Mouse (Mus musculus) embryonic facial prominence, embryonic 11.5 days (tissue): ENCODE data around the gene Ttc38. TPM values are rescaled to one million over a fixed set of nuclear protein-coding genes. Genes with fewer than 3 reads are reported as not detected.

Source experiments
- ATAC-seq: fragments of 200-750 bp; cut with Nextera tagmentation; replicated peaks from 2 replicates; pipeline ENCODE4 v1.8.0; 2017; ENCODE audit warnings: low read depth; ENCODE audit not compliant: insufficient number of reproducible peaks, low FRiP score, low TSS enrichment
- DNase-seq: peaks from one replicate; pipeline ENCODE4 v3.0.0-alpha.2; 2015; ENCODE audit warnings: low spot score
- H3K27ac ChIP-seq: fragments of 300-500 bp; sonication (generic); replicated peaks from 2 replicates; pipeline ENCODE4 v1.5.1; 2014; ENCODE audit warnings: mild to moderate bottlenecking, low read depth, low read length, control low read depth
- H3K27me3 ChIP-seq: fragments of 300-500 bp; sonication (generic); 2 replicates; pipeline ENCODE4 v1.6.1; 2014; ENCODE audit warnings: mild to moderate bottlenecking, low read length, moderate library complexity, mixed read lengths; ENCODE audit not compliant: control insufficient read depth, insufficient read depth
- H3K36me3 ChIP-seq: fragments of 300-500 bp; sonication (generic); replicated peaks from 2 replicates; pipeline ENCODE4 v1.6.1; 2014; ENCODE audit warnings: low read depth, mild to moderate bottlenecking, low read length, moderate library complexity, mixed read lengths; ENCODE audit not compliant: control insufficient read depth, insufficient read depth
- H3K4me1 ChIP-seq: fragments of 300-500 bp; sonication (generic); 2 replicates; pipeline ENCODE4 v1.6.1; 2014; ENCODE audit warnings: low read length, mixed read lengths; ENCODE audit not compliant: control insufficient read depth, insufficient read depth
- H3K4me2 ChIP-seq: fragments of 300-500 bp; sonication (generic); 2 replicates; pipeline ENCODE4 v1.6.1; 2014; ENCODE audit warnings: low read depth, mild to moderate bottlenecking, control low read depth, low read length, moderate library complexity
- H3K4me3 ChIP-seq: fragments of 300-500 bp; sonication (generic); 2 replicates; pipeline ENCODE4 v1.5.1; 2014; ENCODE audit warnings: low read depth, low read length, control low read depth
- H3K9ac ChIP-seq: fragments of 300-500 bp; sonication (generic); replicated peaks from 2 replicates; pipeline ENCODE4 v1.6.1; 2014; ENCODE audit warnings: mild to moderate bottlenecking, control low read depth, low read length
- H3K9me3 ChIP-seq: fragments of 300-500 bp; sonication (generic); replicated peaks from 2 replicates; pipeline ENCODE4 v1.6.1; 2016; ENCODE audit warnings: mild to moderate bottlenecking, low read length, inconsistent platforms, mixed read lengths; ENCODE audit not compliant: control insufficient read depth
- WGBS: fragments of 180-500 bp; shearing (Covaris S2); extraction: QIAGEN DNeasy Blood & Tissue Kit; methylation state at CpG from one replicate; pipeline ENCODE4 v1.1.7; 2014; 5-methylcytosine and 5-hydroxymethylcytosine counted together
- polyA plus RNA-seq: library from polyadenylated mRNA; unstranded; fragments of >200 nt; fragmentation: Nextera tagmentation; extraction: Ambion mirVana; gene quantifications from 2 replicates; pipeline ENCODE4 v1.2.1, GENCODE M21; 2014

Gene Ttc38
- polyA plus RNA-seq: 3.2 and 3.8 TPM in 2 replicates

DNA sequence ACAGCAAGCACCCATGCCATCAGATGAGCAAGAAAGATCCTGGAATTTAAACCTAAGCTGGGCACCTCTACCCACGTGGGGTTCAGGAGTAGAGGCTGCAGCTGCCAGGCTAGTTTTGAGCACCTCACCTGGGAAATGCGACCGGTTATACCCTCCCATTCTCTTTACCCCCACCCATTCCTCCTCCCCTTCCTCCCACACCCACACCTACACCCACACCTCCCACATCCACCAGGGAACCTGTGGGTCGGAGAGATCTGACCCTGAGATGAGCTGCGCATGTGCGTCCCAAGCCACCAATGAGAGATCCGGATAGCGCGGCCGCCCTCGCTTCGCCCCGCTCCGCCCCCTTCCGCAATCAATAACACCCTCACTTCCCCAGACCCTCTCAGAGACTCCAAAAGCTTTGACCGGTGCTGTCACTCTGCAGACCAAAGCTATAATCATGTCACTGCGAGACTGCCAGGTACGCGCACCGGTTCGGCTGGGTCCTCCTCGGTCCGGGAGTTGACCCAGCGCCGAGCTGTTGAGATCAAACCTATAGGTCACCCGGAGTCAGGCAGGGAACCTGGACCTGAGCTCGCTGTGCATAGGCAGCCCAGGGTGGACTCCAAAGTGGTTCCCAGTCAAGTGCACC, at the start of gene Ttc38:
TSS of gene Ttc38 (plus strand) at position 353 of the 637 bp plus-strand sequence.
- peak within 1 kb of the TSS; percentile 77 for H3K4me2 ChIP-seq
- H3K9ac ChIP-seq: peak within 1 kb of the TSS; percentile 63
- DNase-seq: peak; percentile 79
- H3K27me3 ChIP-seq: no peaks in the 10 kb centered on the region
- H3K36me3 ChIP-seq: no peaks in the 10 kb centered on the region
- no peak within 1 kb of the TSS for H3K27ac ChIP-seq
- ATAC-seq: peak; percentile 83
- WGBS: 2% methylated on average over 27 of the region's 27 CpGs
- no peaks in the 10 kb centered on the region for H3K4me1 ChIP-seq
- peak within 1 kb of the TSS; percentile 55 for H3K4me3 ChIP-seq
- no peaks in the 10 kb centered on the region for H3K9me3 ChIP-seq

DNA sequence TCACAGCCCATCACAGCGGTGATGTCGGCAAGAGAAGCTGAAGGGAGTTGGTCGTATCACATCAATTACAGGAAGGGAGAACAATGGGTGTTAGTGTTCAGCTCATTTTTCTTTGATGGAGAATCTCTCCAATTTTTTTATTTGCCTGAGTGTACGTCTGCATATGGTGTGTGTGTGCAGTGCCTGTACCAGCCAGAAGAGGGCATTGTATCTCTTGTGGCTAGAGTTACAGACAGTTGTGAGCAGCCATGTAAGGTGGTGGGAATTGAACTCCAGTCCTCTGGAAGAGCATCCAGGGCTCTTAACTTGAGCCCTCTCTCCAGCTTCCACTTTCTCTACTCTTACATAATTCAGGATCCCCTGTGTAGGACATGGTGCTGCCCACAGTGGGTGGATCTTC, 49.0 kb upstream of the Ttc38 start:
- no peaks in the 10 kb centered on the region for H3K4me1 ChIP-seq
- no peak overlapping the region for H3K4me2 ChIP-seq
- no peaks in the 10 kb centered on the region for H3K36me3 ChIP-seq
- H3K9ac ChIP-seq: no peak overlapping the region
- no peak overlapping the region for H3K4me3 ChIP-seq
- no peak for ATAC-seq
- H3K9me3 ChIP-seq: no peaks in the 10 kb centered on the region
- 89% methylated on average over 4 of the region's 4 CpGs for WGBS
- H3K27me3 ChIP-seq: no peaks in the 10 kb centered on the region
- no peak overlapping the region for H3K27ac ChIP-seq
- no peak for DNase-seq

DNA sequence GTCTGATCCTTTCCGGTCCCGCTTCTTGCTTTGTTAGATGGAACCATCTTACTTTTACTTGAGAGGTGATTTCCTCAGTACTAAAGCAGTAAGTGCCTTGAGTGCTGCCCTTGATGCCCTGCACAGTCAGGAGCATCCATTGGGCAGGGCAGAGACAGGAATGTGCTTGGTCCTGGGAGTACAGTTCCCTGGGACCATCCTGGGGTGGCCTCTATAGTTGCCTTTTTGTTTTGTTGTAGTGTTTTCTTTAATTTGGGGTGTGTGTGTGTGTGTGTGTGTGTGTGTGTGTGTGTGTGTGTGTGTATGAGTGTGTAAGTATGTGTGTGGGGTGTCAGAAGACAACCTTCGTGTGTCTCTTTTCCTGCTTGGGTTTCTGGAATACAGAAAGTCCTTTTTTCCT, 47.8 kb upstream of the Ttc38 start:
- H3K4me2 ChIP-seq: no peak overlapping the region
- no peaks in the 10 kb centered on the region for H3K27me3 ChIP-seq
- ATAC-seq (no peak), DNase-seq (no peak)
- H3K4me1 ChIP-seq: no peaks in the 10 kb centered on the region
- no peak overlapping the region for H3K9ac ChIP-seq
- H3K36me3 ChIP-seq: no peaks in the 10 kb centered on the region
- H3K4me3 ChIP-seq: no peak overlapping the region
- WGBS: 88% methylated on average over 3 of the region's 3 CpGs
- no peaks in the 10 kb centered on the region for H3K9me3 ChIP-seq
- H3K27ac ChIP-seq: no peak overlapping the region

DNA sequence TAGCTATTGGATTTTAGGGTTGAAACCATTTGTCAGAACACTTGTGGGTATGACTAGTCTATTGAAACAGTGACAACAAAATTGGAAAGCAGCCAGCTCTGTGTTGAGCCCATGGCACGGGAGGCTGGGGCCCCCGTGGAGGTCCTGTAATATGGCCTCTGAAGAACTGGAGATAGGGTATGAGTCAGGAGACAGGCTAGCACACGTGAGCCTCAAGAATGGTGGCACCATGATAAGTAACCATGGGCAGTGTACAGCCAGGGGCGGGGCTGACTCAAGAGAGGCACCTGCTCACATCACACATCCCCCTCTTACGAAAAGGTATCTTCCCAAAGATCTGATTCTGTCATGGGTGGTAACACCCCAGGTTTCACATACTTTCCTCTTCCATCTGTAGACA, 45.4 kb upstream of the Ttc38 start:
- no peaks in the 10 kb centered on the region for H3K9me3 ChIP-seq
- no peak overlapping the region for H3K27ac ChIP-seq
- no peak overlapping the region for H3K4me2 ChIP-seq
- no peaks in the 10 kb centered on the region for H3K27me3 ChIP-seq
- no peak overlapping the region for H3K9ac ChIP-seq
- no peak for DNase-seq
- 87% methylated on average over 5 of the region's 5 CpGs for WGBS
- no peak for ATAC-seq
- no peaks in the 10 kb centered on the region for H3K4me1 ChIP-seq
- H3K36me3 ChIP-seq: no peaks in the 10 kb centered on the region
- H3K4me3 ChIP-seq: no peak overlapping the region

DNA sequence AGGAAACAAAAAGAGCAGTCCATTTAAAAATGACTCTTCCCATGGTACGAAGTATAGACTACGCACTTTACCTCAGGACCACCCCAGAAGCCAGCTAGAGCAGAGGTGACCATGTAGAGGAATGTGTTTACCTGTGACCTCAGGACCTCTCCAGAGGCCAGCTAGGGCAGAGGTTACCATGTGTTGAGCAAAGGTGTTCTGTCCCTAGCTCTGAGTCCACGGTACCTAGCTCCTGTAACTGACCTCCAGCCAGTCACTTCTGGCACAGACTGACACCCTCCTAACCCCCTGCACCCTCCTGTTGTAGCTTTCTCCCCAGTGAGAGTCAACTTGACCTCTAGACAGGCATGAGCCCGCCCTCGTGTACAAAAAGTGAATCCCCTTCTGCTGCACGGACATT, 44.6 kb upstream of the Ttc38 start:
- no peak for DNase-seq
- no peak overlapping the region for H3K27ac ChIP-seq
- no peaks in the 10 kb centered on the region for H3K36me3 ChIP-seq
- ATAC-seq: no peak
- H3K27me3 ChIP-seq: no peaks in the 10 kb centered on the region
- no peaks in the 10 kb centered on the region for H3K4me1 ChIP-seq
- no peaks in the 10 kb centered on the region for H3K9me3 ChIP-seq
- H3K4me2 ChIP-seq: no peak overlapping the region
- no peak overlapping the region for H3K4me3 ChIP-seq
- 88% methylated on average over 6 of the region's 6 CpGs for WGBS
- H3K9ac ChIP-seq: no peak overlapping the region

DNA sequence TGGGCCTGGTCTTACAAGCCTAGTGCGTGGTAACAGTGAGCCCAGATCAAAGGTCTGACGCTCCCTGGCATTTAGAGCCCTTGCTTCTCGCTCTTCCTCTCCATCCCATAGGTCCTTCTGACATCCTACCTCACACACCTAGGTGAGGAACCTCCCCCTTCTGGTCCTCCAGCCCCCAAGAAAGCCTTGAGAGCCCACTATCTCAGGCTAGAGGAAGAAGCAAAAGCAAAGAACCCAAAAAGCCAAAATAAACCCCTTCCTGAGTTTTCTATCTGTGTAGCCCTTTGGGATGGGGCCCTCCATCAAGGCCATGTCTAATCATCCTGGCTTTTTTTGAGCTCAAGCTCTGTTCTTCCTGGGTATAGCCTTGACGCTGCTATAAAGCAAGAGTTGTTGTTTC, 44.1 kb upstream of the Ttc38 start:
- Histone ChIP-seq H3K4me2 (no peak overlapping the region), H3K4me3 (no peak overlapping the region), H3K36me3 (no peaks in the 10 kb centered on the region), H3K27me3 (no peaks in the 10 kb centered on the region), H3K4me1 (no peaks in the 10 kb centered on the region), H3K9me3 (no peaks in the 10 kb centered on the region), H3K9ac (no peak overlapping the region), H3K27ac (no peak overlapping the region)
- DNase-seq (no peak), ATAC-seq (no peak)
- 86% methylated on average over 4 of the region's 4 CpGs for WGBS

DNA sequence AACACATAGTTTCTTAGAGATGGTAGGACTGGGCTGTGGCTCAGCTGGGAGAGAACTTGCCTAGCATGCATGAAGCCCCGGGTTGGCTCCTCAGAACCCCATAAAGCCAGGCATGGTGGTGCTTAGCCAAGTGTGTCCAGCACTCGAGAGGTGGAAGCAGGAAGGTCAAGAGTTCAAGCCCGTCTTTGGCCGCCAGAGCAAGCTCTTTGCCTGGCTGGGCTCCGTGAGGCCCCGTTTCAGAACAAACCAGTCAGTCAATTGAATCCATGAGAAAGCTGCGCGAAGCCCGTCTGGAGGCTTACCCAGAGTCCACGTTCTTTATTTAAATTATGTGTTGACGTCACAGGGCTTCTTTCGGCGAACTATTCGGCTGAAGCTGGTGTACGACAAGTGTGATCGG, 43.5 kb upstream of the Ttc38 start:
- ATAC-seq (no peak), DNase-seq (no peak)
- WGBS: 76% methylated on average over 16 of the region's 16 CpGs
- Histone ChIP-seq H3K27me3 (no peaks in the 10 kb centered on the region), H3K9me3 (no peaks in the 10 kb centered on the region), H3K4me2 (no peak overlapping the region), H3K4me3 (no peak overlapping the region), H3K4me1 (no peaks in the 10 kb centered on the region), H3K27ac (no peak overlapping the region), H3K36me3 (no peaks in the 10 kb centered on the region), H3K9ac (no peak overlapping the region)

DNA sequence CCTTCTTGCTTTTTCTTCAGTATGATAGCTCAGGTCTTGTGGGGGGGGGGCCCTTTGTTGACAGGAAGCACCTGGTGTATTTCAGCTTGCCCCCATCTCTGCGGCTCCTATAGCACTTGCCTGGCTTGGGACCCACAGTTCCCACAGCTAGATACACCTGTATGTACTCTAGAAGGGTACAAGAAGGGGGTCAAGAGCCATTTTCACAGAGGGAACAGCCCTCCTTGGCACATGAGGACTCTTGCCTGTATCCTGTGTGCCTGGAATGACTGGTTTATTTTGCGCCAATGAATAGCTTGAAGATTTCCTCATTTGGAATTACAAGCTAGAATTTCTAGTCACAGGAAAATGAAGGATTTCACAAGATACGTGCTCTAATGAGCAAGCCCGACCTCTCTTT, 40.7 kb upstream of the Ttc38 start:
- Histone ChIP-seq H3K4me2 (no peak overlapping the region), H3K4me1 (no peaks in the 10 kb centered on the region), H3K4me3 (no peak overlapping the region), H3K27ac (no peak overlapping the region), H3K9me3 (no peaks in the 10 kb centered on the region), H3K36me3 (no peaks in the 10 kb centered on the region), H3K9ac (no peak overlapping the region), H3K27me3 (no peaks in the 10 kb centered on the region)
- DNase-seq: no peak
- 86% methylated on average over 4 of the region's 4 CpGs for WGBS
- no peak for ATAC-seq
